21 mouse cellular contexts compared by ENCODE assay signal in genomic region chr4:48629445-48629844, GRCm38 (mm10). TPM values are rescaled to one million over a fixed set of nuclear protein-coding genes. Genes with fewer than 3 reads are reported as not detected.
DNase-seq lines count a peak whose midpoint lies in the region; ATAC-seq lines count a peak whose summit lies in the region.
"Had no signal": no experiment of that assay in that cellular context is flagged by ENCODE, and none has a peak within 500 bp of the region (broad histone marks: within the 10 kb centered on the region; RNA-seq: fewer than 3 reads in every experiment).

No protein-coding gene starts in this region.

- ATAC-seq in hindbrain, embryonic 14.5 days (ENCODE audit: low FRiP score), result peak; percentile 54; the same call in 1 of the 2 replicates
- ATAC-seq in hindbrain, embryonic 12.5 days (ENCODE audit: low FRiP score), result no peak
- ATAC-seq in midbrain, embryonic 16.5 days, result 0 out of 2 replicates have a peak, but pooled peaks have one; percentile 23
- ATAC-seq in hindbrain, embryonic 16.5 days, result peak; percentile 46
- ATAC-seq: intestine, embryonic 16.5 days had no signal

- no peak overlapping the region for H3K27ac ChIP-seq in hindbrain, embryonic 14.5 days
- H3K27ac ChIP-seq in hindbrain, embryonic 12.5 days, result no peak overlapping the region
- no peak overlapping the region for H3K27ac ChIP-seq in midbrain, embryonic 16.5 days (ENCODE audit: low read length)
- H3K27ac ChIP-seq in midbrain, embryonic 10.5 days (replicated peaks), result no peak overlapping the region
- no peak overlapping the region for H3K27ac ChIP-seq in hindbrain, embryonic 16.5 days (ENCODE audit: low read depth, low read length)
- H3K27ac ChIP-seq: embryonic facial prominence, embryonic 15.5 days; heart, embryonic 13.5 days; limb, embryonic 15.5 days; macrophage; stomach, postnatal 0 days had no signal

- H3K9ac ChIP-seq in hindbrain, embryonic 14.5 days, result no peak overlapping the region
- H3K9ac ChIP-seq in hindbrain, embryonic 12.5 days, result no peak overlapping the region
- no peak overlapping the region for H3K9ac ChIP-seq in midbrain, embryonic 16.5 days (ENCODE audit: low read depth, low read length)
- no peak overlapping the region for H3K9ac ChIP-seq in hindbrain, embryonic 16.5 days (ENCODE audit: low read depth, low read length)
- H3K9ac ChIP-seq: embryonic facial prominence, embryonic 15.5 days; heart, embryonic 13.5 days; limb, embryonic 15.5 days; lung, embryonic 14.5 days had no signal

- H3K9me3 ChIP-seq in hindbrain, embryonic 14.5 days (ENCODE audit: control insufficient read depth, low read length), result no peaks in the 10 kb centered on the region
- H3K9me3 ChIP-seq in hindbrain, embryonic 12.5 days (replicated peaks), result no peaks in the 10 kb centered on the region
- H3K9me3 ChIP-seq in midbrain, embryonic 16.5 days (replicated peaks; ENCODE audit: control insufficient read depth, low read length, poor library complexity, severe bottlenecking), result no peaks in the 10 kb centered on the region
- no peaks in the 10 kb centered on the region for H3K9me3 ChIP-seq in midbrain, embryonic 10.5 days (replicated peaks)
- no peaks in the 10 kb centered on the region for H3K9me3 ChIP-seq in hindbrain, embryonic 16.5 days (ENCODE audit: control insufficient read depth, low read length)
- H3K9me3 ChIP-seq: embryonic facial prominence, embryonic 15.5 days; heart, embryonic 13.5 days; limb, embryonic 15.5 days had no signal

- WGBS in hindbrain, embryonic 14.5 days, result 85% methylated on average over 13 of the region's 13 CpGs
- 92% methylated on average over 13 of the region's 13 CpGs for WGBS in hindbrain, embryonic 12.5 days
- 90% methylated on average over 13 of the region's 13 CpGs for WGBS in midbrain, embryonic 16.5 days
- 96% methylated on average over 13 of the region's 13 CpGs for WGBS in midbrain, embryonic 10.5 days
- 71% methylated on average over 13 of the region's 13 CpGs for WGBS in hindbrain, embryonic 16.5 days

- no peak overlapping the region for H3K4me3 ChIP-seq in hindbrain, embryonic 14.5 days (replicated peaks; ENCODE audit: low read length)
- H3K4me3 ChIP-seq in hindbrain, embryonic 12.5 days, result no peak overlapping the region
- no peak overlapping the region for H3K4me3 ChIP-seq in midbrain, embryonic 16.5 days (ENCODE audit: low read depth, low read length)
- H3K4me3 ChIP-seq in midbrain, embryonic 10.5 days, result no peak overlapping the region
- no peak overlapping the region for H3K4me3 ChIP-seq in hindbrain, embryonic 16.5 days (ENCODE audit: low read length)
- H3K4me3 ChIP-seq: embryonic facial prominence, embryonic 15.5 days; heart, embryonic 13.5 days; limb, embryonic 15.5 days had no signal

- no peak overlapping the region for H3K4me2 ChIP-seq in hindbrain, embryonic 14.5 days (replicated peaks)
- H3K4me2 ChIP-seq in hindbrain, embryonic 12.5 days (replicated peaks), result no peak overlapping the region
- H3K4me2 ChIP-seq in midbrain, embryonic 16.5 days (ENCODE audit: low read length), result no peak overlapping the region
- no peak overlapping the region for H3K4me2 ChIP-seq in hindbrain, embryonic 16.5 days (ENCODE audit: low read length)
- H3K4me2 ChIP-seq: embryonic facial prominence, embryonic 15.5 days; heart, embryonic 13.5 days; limb, embryonic 15.5 days; lung, embryonic 14.5 days had no signal

- no peaks in the 10 kb centered on the region for H3K27me3 ChIP-seq in hindbrain, embryonic 14.5 days (ENCODE audit: control insufficient read depth, insufficient read depth, low read length)
- no peaks in the 10 kb centered on the region for H3K27me3 ChIP-seq in hindbrain, embryonic 12.5 days
- no peaks in the 10 kb centered on the region for H3K27me3 ChIP-seq in midbrain, embryonic 16.5 days (ENCODE audit: control insufficient read depth, insufficient read depth, low read depth, low read length)
- H3K27me3 ChIP-seq in midbrain, embryonic 10.5 days (ENCODE audit: low read depth, poor library complexity, severe bottlenecking), result no peaks in the 10 kb centered on the region
- H3K27me3 ChIP-seq in hindbrain, embryonic 16.5 days (replicated peaks; ENCODE audit: control insufficient read depth, insufficient read depth, low read length), result no peaks in the 10 kb centered on the region
- H3K27me3 ChIP-seq: embryonic facial prominence, embryonic 15.5 days; heart, embryonic 13.5 days; limb, embryonic 15.5 days had no signal

- no peaks in the 10 kb centered on the region for H3K4me1 ChIP-seq in hindbrain, embryonic 14.5 days (replicated peaks; ENCODE audit: control insufficient read depth, insufficient read depth, low read length)
- H3K4me1 ChIP-seq in hindbrain, embryonic 12.5 days, result peaks cover 3% of the 10 kb centered on the region; the same call in 1 of the 2 replicates
- no peaks in the 10 kb centered on the region for H3K4me1 ChIP-seq in midbrain, embryonic 16.5 days (ENCODE audit: control insufficient read depth, insufficient read depth, low read length)
- H3K4me1 ChIP-seq in midbrain, embryonic 10.5 days, result peaks cover 31% of the 10 kb centered on the region
- H3K4me1 ChIP-seq in hindbrain, embryonic 16.5 days (ENCODE audit: control insufficient read depth, insufficient read depth, low read depth, low read length), result no peaks in the 10 kb centered on the region
- H3K4me1 ChIP-seq: embryonic facial prominence, embryonic 15.5 days; limb, embryonic 15.5 days had no signal

- DNase-seq in cerebellum, postnatal 14 days, result peak; percentile 37 to 52
- DNase-seq in cerebellum, postnatal 36 days, result no peak
- no peak for DNase-seq in hindbrain, embryonic 14.5 days (ENCODE audit: low spot score)
- no peak for DNase-seq in midbrain, embryonic 10.5 days (ENCODE audit: low spot score)
- no peak for DNase-seq in adrenal gland, adult (ENCODE audit: inconsistent age in 2 of 2, low spot score in 1 of 2)
- DNase-seq: adrenal gland, postnatal 10 days; cerebellum, adult 8-10 months; embryo, embryonic 11 days; gastrocnemius, postnatal 36 days; heart, postnatal 36 days; lung, embryonic 14.5 days; right cerebral cortex, postnatal 14 days had no signal

- H3K36me3 ChIP-seq in hindbrain, embryonic 14.5 days (replicated peaks; ENCODE audit: control insufficient read depth, insufficient read depth), result peaks cover 42% of the 10 kb centered on the region
- peaks cover 56% of the 10 kb centered on the region for H3K36me3 ChIP-seq in hindbrain, embryonic 12.5 days
- H3K36me3 ChIP-seq in midbrain, embryonic 16.5 days (ENCODE audit: control insufficient read depth, insufficient read depth, low read length), result peaks cover 9% of the 10 kb centered on the region
- peaks cover 88% of the 10 kb centered on the region for H3K36me3 ChIP-seq in midbrain, embryonic 10.5 days
- peaks cover 7% of the 10 kb centered on the region for H3K36me3 ChIP-seq in hindbrain, embryonic 16.5 days (ENCODE audit: control insufficient read depth, insufficient read depth, low read length)

RNA-seq across cellular contexts. Expression of gene Cavin4, which starts 33.9 kb away (rescaled TPM):
- polyA plus RNA-seq in hindbrain, embryonic 14.5 days (2014; fragmentation: Nextera tagmentation; extraction: Ambion mirVana), result 1.2 and 1.7 TPM in 2 replicates
- polyA plus RNA-seq in hindbrain, embryonic 12.5 days (2016; fragmentation: Nextera tagmentation; extraction: Ambion mirVana), result 2.6 and 3.4 TPM in 2 replicates
- 1.2 and 1.5 TPM in 2 replicates for polyA plus RNA-seq in midbrain, embryonic 16.5 days (2015; fragmentation: Nextera tagmentation; extraction: Ambion mirVana)
- polyA plus RNA-seq in midbrain, embryonic 10.5 days (2016; fragmentation: Nextera tagmentation; extraction: Ambion mirVana), result 1.4 and 1.7 TPM in 2 replicates
- polyA plus RNA-seq in hindbrain, embryonic 16.5 days (2015; fragmentation: Nextera tagmentation; extraction: Ambion mirVana), result 0.88 and 1.9 TPM in 2 replicates
- polyA plus RNA-seq: macrophage had no signal

RNA-seq across cellular contexts. Expression of gene Tmeff1, which starts 44.5 kb away (rescaled TPM):
- polyA plus RNA-seq in hindbrain, embryonic 14.5 days (2014; fragmentation: Nextera tagmentation; extraction: Ambion mirVana), result 333 and 365 TPM in 2 replicates
- 295 and 300 TPM in 2 replicates for polyA plus RNA-seq in hindbrain, embryonic 12.5 days (2016; fragmentation: Nextera tagmentation; extraction: Ambion mirVana)
- polyA plus RNA-seq in midbrain, embryonic 16.5 days (2015; fragmentation: Nextera tagmentation; extraction: Ambion mirVana), result 228 and 263 TPM in 2 replicates
- 90.3 and 136 TPM in 2 replicates for polyA plus RNA-seq in midbrain, embryonic 10.5 days (2016; fragmentation: Nextera tagmentation; extraction: Ambion mirVana)
- polyA plus RNA-seq in hindbrain, embryonic 16.5 days (2015; fragmentation: Nextera tagmentation; extraction: Ambion mirVana), result 72.2 and 182 TPM in 2 replicates
- polyA plus RNA-seq: macrophage had no signal

Comparison
In these comparisons a context has a peak if more than half of its experiments do, and no peak if none do; other contexts are left out.
1. DNase-seq: peak in cerebellum, postnatal 14 days (2 of 2); none in cerebellum, postnatal 36 days (0 of 2), hindbrain, embryonic 14.5 days (single experiment), midbrain, embryonic 10.5 days (single experiment) and adrenal gland, adult (0 of 2).